Mouse (Mus musculus): ENCODE measurements around the gene P3h2. TPM values are rescaled to one million over a fixed set of nuclear protein-coding genes. Genes with fewer than 3 reads are reported as not detected.
A peak's percentile ranks its signal among the peaks of the same experiment; 100 is the strongest.

Gene P3h2
- 1 to 10 TPM; 3.2 to 5.2 TPM for total RNA-seq (2021)
- long read RNA-seq, experiment 1, partial matches to known transcripts: 1 of 4 reads
- long read RNA-seq, experiment 1, other reads (novel, unspliced or antisense): 2 of 4 reads
- long read RNA-seq, experiment 2, transcript P3h2-201 (15 exons, 3,283 nt): major isoform, 5 of 6 reads
- long read RNA-seq, experiment 2, partial matches to known transcripts: 0 of 6 reads
- long read RNA-seq, experiment 2, other reads (novel, unspliced or antisense): 1 of 6 reads

DNA sequence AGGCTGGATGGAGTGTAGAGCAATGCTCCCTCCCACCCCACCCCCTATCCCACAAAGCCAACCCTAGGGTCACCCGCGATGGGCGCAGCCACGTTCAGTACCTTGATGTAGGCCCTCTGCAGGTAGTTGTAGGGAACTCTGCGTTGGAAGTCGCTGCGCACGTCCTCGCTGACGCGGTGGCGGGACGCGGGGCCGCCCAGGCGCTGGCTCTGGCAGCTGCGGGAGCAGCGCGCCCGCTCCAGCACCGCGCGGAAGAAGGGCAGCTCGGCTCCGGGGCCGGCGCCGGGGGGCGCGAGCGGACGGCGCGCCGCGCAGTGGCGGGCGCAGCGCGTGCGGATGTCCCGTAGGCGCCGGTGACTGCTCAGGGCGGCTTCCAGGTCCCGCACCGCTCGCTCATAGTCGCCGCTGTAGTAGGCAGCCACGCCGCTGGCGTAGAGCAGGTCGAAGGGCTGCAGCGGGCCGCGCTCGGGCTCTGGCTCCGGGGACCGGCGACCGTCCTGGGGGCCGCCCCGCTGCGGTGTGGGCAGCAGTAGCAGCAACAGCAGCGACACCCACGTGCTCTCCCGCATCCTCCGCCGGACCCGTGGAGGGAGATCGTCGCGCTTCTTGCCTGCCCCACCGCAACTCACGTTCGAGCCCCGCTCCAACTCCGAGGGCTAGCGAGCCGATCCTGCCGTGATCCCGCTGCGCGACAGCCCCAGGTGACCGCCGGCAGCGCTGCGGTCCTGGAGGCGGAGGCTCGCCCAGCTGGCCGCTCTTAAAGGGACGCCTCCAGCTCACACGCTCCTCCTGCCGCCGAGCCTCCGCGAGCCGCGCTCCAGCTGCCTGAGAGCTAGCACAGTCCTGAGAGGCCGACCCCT lies at the start of gene P3h2:
Gene P3h2, minus strand, starts transcription at position 670 of the 860 bp plus-strand sequence.
- DNase-seq: peak; percentile 36 to 56
- intact Hi-C loops (cut with DNase I): loop anchor here (10.0 kb wide), 2 partner anchors 51 to 141 kb away; no protein-coding TSS in a partner anchor

DNA sequence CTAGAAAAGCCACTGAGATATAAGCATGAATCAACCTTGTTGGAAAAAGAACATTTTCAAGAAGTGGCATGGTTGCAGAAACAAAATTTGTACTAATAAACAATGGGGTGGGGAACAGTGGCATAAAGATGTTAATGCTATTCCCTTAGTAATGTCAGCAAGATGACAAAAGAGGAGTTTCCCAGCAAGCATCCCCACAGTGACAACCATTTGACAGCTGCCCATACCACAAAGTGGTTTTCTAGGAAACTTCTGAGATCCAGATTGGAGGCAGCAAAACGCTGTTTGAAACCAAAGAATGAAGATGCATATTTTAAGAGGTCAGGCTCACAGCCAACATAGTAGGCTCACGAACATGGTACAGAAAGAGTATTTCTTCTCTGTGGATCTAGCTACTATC lies 46.7 kb upstream of the P3h2 start:
- intact Hi-C loops (cut with DNase I): no loop called here
- DNase-seq: no peak

DNA sequence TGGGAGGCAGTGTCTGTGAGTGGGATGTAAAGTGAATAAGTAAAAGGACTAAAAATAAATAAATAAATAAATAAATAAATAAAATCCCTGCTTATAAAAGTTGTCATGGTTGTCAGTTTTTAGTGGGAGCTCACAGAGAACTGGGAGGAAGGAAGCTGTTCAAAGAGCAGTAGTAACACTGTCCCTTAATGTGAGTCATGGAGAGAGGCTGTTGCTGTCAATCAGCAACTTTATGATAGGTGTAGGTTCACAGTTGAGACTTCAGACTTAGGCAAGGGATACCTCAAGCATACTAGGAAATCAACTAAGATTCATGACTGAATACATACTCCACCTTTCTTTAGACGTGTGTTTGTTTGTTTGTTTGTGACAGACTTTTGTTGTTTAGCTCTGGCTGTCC lies 45.4 kb upstream of the P3h2 start:
- intact Hi-C loops (cut with DNase I): no loop called here
- DNase-seq: no peak

DNA sequence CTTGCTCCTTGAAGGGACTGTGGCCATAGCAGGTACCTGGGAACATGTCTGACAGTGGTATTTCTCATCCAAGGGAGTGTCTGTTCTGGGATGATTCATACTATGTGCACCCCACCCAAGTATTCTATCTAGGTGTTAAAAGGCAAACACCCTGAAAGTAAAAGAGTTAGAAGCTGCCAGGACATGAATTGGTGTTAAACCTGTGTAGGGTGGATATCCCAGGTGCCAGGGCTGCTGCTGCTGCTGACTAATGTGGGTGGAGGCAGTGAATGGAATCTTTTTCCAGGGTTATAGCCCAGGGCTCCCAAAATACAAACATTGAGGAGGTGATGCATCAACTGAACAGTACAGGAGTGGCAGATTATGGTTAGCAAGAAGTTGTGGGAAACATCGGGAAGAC lies 41.3 kb upstream of the P3h2 start:
- no peak for DNase-seq
- intact Hi-C loops (cut with DNase I): no loop called here

DNA sequence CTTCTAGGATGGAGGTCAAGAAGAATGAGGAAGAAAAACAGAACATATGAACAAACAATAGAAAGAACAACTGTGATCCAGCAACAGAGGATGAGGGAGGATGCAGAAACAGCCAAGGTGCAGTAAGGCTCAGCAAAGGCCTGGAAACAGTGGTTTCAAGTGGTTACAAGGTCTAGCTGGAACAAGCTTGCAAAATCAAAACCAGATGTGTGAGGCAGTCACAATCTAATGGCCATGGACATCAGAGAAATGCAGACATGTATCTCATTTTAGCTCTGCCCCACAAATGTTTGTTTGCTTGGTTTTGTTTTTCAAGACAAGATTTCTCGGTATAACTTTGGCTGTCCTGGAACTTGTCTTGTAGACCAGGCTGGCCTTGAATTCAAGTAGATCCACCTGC lies 25.5 kb upstream of the P3h2 start:
- DNase-seq: no peak
- intact Hi-C loops (cut with DNase I): no loop called here

DNA sequence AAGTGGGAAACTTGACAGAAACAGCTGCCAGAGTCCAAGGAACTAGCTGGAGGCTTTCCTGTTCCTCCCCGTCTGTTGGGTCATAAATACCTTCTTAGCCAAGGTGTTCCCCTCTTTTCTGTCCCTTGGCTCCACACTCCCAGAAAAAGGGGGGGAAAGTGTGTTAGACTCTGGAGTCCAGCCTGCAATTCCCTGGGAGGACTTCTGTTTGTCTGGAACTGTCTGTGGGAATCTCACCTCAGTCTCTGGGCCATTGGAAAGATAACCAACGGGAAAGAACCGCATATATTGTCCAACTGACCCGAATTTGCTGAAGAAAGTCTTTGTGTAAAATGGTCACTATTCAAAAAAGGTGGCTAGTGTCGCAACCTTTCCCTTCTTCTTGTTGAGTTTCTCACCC lies 1.0 kb upstream of the P3h2 start:
- DNase-seq: no peak
- intact Hi-C loops (cut with DNase I): loop anchor here (10.0 kb wide), 2 partner anchors 52 to 142 kb away; no protein-coding TSS in a partner anchor

DNA sequence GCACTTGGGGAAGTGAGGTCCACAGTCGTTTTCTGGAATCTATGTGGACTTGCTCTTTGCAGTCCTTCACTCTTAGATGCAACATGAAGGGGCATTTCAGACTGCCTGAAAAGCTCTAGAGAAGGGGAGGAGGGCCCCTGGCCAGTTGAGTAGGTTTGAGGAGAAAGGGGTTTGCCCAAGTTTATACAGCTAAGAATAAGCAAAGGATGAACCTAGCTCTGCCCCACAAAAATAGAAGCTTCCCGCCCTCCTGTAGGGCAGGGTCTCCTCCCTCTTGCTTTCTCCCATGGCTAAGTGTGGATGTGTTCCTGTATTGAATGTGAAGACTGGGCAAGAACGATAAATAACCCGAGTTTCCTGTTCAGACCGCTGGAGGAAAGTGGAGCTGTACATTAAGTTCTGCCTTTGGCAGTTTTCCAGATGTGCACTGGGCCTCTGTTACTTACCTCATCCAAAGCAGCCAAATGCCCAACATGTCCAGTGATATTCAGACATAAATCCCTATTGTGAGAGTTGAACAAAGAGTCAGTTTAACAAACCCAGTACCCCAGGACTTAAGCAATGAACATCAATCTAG lies 545 bp upstream of the P3h2 start:
- intact Hi-C loops (cut with DNase I): loop anchor here (10.0 kb wide), 2 partner anchors 51 to 141 kb away; no protein-coding TSS in a partner anchor
- DNase-seq: no peak

DNA sequence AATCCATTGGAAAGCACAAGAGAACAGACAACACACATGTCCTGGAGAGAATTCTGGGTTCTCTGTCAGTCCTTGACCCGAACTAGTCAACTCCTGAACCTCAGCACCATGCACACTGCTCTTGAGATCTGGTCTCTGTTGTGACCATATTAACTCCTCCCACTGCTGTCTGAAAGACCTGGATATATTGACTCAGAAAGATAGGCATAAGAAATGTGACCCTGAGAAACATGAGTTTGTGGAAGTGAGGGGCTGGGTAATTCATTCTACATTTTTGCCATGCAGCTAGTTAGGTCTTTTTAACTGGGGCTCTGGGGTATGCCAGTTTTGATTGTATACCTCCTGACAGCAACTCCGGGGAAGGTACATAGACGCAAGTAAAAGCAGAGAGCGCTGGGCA lies 1.3 kb downstream of the P3h2 start:
- DNase-seq: no peak
- intact Hi-C loops (cut with DNase I): loop anchor here (10.0 kb wide), 2 partner anchors 49 to 139 kb away; no protein-coding TSS in a partner anchor

DNA sequence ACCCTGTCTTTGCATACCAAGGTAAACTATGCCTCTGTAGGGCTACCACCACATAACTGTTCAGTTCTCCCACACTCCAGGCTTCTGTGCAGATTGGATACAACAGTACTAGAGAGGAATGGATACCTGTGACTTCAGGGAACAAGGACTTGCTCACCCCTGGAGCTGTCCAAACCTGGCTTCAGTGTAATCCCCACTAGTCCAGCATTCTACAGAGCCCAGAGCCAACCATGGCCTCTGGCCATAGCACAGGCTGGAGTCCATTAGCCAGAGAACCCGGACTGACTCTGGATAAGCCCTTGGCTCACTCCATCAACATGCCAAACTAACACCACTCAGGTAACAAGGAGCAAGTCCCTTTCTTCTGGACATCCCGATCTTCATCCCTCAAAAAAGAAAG lies 2.7 kb downstream of the P3h2 start:
- intact Hi-C loops (cut with DNase I): loop anchor here (10.0 kb wide), 2 partner anchors 48 to 138 kb away; no protein-coding TSS in a partner anchor
- DNase-seq: no peak

DNA sequence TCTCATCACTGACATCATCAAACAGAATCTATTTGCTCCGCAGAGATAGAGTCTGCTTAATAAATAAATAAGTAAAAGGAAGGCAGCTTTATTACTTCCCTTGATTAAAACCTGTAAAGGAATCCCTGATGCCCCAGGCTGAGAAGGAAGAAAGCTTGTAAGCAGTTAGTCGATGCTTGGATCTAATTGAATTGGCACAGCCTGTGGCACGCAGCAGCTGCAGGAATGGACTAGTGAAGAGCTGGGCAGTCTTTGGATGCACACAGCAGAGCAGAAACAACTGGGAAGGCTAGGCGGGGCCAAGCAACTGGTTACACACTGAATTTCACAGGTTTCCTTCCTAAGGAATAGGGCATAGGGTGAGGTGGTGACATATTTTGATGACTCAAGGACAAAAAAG lies 5.4 kb downstream of the P3h2 start:
- DNase-seq: no peak
- intact Hi-C loops (cut with DNase I): loop anchor here (10.0 kb wide), 2 partner anchors 45 to 135 kb away; no protein-coding TSS in a partner anchor

DNA sequence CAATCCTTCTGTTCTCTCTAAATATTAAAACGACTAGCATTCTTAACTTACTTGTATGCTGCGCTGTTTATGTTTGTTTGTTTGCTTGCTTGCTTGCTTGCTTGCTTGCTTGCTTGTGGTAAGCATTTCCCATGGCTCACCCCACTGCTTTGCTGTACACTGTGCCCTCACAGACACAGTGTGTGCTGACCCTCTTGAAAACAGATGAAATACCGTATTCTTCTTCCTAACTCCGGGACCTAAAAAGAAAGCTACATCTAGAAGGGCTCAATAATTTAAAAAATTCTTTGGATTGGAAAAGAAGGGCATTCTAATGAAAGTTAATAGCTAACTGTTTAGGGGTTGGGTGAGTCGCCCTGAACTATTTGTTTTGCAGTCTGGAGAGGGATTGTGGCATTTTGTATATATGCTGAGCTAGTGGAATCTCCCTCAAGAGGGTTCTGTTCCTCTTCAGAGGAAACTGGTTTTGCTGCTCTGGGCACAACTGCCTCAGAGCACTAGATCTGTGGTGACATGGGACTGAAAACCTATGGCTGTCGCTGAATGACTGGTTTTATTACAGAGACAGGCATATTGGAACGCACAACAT lies 9.8 kb downstream of the P3h2 start:
- DNase-seq: no peak
- intact Hi-C loops (cut with DNase I): no loop called here

DNA sequence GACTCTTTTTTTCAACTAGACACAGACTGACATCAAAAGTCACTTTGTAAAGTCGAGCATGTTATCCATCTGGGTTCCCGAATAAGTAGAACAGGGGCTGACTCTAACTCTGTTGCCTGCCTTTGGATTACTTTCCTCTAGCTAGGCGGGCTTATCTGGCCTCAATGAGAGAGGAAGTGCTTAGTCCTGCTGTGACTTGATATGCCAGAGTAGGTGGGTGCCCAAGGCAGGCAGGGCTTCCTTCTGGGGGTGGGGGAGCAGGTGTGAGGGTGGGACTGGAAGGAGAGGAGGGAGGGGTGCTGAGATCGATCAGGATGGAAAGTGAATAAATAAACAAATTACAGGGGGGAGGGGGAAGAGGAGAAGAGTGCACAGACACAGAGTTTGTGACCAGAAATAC lies 11.7 kb downstream of the P3h2 start:
- intact Hi-C loops (cut with DNase I): no loop called here
- DNase-seq: no peak

DNA sequence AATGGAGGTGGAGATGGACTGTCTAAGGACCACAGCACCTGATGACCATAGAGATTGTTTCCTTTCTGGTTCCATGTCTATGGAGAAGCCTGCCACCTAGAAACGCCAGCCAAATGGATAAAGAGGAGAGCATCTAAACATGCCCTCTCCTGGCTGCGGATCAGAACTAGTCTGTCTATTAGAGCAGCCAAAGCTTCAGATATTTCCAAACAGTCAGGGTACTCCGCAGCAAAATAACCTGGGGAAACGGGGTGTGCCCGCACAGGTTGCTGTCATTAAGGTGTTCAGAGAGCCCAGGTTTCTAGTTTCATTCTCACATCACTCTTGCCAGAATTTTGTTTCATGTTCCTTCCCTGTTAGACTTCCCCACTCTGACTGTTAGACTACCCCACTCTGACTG lies 16.6 kb downstream of the P3h2 start:
- intact Hi-C loops (cut with DNase I): no loop called here
- DNase-seq: no peak

DNA sequence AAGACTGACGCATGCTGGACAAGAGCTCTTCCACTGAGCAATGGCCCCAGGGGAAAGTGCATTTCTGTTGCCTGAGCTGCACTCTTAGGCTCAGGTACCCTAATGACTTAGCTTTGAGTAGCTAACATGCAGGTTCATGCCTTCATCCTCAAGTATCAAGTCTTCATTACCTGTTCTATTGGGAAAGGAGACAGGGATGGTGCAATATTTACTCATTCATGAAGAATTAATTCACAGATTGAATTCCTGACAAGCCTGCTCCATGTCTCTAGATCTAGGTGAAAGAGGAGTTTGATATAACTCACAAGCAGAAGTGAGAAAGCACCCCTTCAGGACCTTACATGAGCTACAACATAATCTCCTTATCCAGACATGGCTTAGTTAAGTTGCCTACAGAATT lies 17.3 kb downstream of the P3h2 start:
- no peak for DNase-seq
- intact Hi-C loops (cut with DNase I): no loop called here

DNA sequence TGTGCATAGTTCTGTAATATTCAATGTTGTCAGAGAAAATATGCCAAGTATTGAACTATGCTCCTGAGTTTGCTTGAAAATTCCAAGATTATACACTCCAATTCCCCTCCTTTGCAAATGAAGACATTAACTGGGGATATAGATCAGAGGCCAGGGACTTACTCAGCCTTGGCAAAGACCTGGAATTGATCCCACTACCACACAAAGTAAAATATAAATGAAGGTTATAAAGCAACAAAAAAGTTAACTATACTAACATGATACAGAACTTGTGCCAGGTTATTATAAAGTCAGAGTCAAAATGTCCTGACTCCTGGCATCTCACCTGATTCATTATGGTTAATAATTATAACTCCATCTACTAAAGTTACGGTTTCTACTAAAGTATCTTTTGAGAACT lies 18.6 kb downstream of the P3h2 start:
- intact Hi-C loops (cut with DNase I): no loop called here
- DNase-seq: no peak

DNA sequence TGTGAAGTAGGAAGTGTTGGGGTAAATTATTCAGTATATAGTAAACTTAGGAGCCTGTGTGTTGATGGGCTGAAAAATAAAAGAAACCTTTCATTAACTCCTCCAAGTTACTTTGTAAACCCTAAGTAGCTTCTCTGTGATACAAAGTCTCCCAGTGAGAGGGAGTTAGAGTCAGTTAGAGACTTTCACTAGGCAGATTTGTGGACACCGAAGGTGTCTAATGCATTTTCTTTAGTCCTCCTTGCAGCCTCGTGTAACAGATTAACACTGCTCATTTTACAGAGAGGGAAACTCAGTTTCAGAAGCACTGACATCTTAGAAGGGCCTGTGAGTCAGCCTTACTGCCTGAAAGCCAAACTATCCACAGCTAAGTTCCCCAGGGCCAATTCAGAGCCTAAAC lies 20.4 kb downstream of the P3h2 start:
- DNase-seq: no peak
- intact Hi-C loops (cut with DNase I): no loop called here

DNA sequence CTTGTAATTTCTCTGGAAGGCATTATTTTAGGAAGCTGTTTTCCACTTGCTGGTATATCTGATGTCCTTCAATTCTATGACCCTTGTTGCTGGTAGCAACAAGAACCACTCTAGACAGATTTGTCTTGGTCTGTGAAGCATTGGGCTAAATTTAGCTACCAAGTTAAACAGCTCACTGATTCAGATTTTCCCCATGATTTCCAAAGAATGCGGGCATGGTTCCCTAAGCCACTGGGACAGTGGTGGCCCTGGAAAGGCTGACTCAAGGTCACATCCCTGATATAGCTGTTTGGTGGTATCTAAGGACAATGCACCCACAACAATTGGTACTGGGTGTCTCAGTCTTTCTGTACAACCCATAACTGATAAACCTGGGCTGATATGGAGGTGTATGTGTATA lies 22.8 kb downstream of the P3h2 start:
- intact Hi-C loops (cut with DNase I): no loop called here
- DNase-seq: no peak

DNA sequence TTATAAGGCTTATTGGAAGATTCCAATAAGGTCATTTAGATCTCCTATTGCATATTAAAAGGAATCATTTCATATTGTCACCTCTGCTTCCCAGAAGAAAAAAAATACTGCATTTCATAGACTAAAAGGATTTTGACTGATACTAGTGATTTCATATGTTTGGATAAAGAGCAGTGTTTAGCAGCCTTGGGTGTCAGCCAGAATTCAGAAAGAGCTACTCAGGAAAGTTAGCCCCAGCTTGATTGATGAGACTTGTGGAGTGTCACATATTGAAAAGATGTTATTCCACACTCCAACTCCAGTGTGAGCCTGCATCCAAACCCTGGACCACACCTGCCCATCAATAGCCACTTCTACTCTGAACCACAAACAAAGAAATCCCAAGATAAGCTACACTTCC lies 23.2 kb downstream of the P3h2 start:
- intact Hi-C loops (cut with DNase I): no loop called here
- no peak for DNase-seq

DNA sequence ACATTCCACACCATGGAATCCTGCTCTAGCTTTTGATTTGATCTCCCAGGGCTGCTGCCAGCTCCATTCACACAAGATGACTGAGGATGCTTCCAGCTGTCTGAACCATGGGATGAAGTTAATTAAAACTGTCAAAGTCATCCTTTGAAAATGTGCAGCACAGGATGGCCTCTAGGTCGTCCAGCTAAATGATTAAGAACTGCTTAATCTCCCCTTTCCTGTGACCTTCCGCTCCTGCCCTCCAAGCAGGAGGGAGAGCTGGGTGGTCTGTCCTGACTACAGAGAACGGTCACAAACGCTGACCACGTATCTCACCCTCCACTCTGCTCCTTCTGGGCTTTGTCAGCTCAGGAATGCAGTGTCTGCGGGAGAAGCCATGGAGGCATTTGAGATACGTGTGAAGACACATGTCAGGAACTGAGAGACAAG lies 26.6 kb downstream of the P3h2 start:
- DNase-seq: no peak
- intact Hi-C loops (cut with DNase I): no loop called here

DNA sequence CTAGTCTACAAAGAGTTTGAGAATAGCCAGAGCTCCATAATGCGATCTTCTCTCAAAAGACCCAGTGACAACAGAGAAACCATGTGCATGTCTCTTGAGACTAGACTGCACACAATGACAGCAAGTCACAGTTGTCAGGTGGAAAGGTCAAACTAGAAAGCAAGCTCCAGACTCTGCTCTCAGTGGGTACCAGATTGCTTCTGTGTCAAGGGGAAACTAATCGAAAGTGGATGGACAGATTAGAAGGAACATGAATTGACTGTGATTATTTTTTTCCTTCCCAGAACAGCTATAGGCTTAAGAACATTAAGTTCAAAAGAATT lies 27.5 kb downstream of the P3h2 start:
- no peak for DNase-seq
- intact Hi-C loops (cut with DNase I): no loop called here

All from gastrocnemius, postnatal 36 days (tissue).